Mouse (Mus musculus) neural tube, embryonic 12.5 days (tissue): Measurements from ENCODE around the gene Tbx18. TPM values are rescaled to one million over a fixed set of nuclear protein-coding genes. Genes with fewer than 3 reads are reported as not detected.

Experiments used
- ATAC-seq: fragments of 200-750 bp; cut with Nextera tagmentation; 2 replicates; pipeline ENCODE4 v1.8.0; 2017; ENCODE audit warnings: low read depth, mild to moderate bottlenecking, moderate TSS enrichment, moderate library complexity; ENCODE audit not compliant: low FRiP score
- H3K27ac ChIP-seq: fragments of 300-500 bp; sonication (generic); 2 replicates; pipeline ENCODE4 v1.5.1; 2016
- H3K27me3 ChIP-seq: fragments of 300-500 bp; sonication (generic); replicated peaks from 2 replicates; pipeline ENCODE4 v1.6.1; 2016; ENCODE audit warnings: mild to moderate bottlenecking
- H3K36me3 ChIP-seq: fragments of 300-500 bp; sonication (generic); 2 replicates; pipeline ENCODE4 v1.6.1; 2016; ENCODE audit warnings: mild to moderate bottlenecking
- H3K4me1 ChIP-seq: fragments of 300-500 bp; sonication (generic); 2 replicates; pipeline ENCODE4 v1.6.1; 2016
- H3K4me2 ChIP-seq: fragments of 300-500 bp; sonication (generic); replicated peaks from 2 replicates; pipeline ENCODE4 v1.6.1; 2016; ENCODE audit warnings: mild to moderate bottlenecking
- H3K4me3 ChIP-seq: fragments of 300-500 bp; sonication (generic); 2 replicates; pipeline ENCODE4 v1.5.1; 2016
- H3K9ac ChIP-seq: fragments of 300-500 bp; sonication (generic); 2 replicates; pipeline ENCODE4 v1.6.1; 2016; ENCODE audit warnings: mild to moderate bottlenecking
- H3K9me3 ChIP-seq: fragments of 300-500 bp; sonication (generic); 2 replicates; pipeline ENCODE4 v1.6.1; 2016; ENCODE audit warnings: mild to moderate bottlenecking
- WGBS: fragments of 180-500 bp; shearing (Covaris S2); methylation state at CpG from one replicate; pipeline ENCODE4 v1.1.7; 2016; 5-methylcytosine and 5-hydroxymethylcytosine counted together
- polyA plus RNA-seq: library from polyadenylated mRNA; unstranded; fragments of >200 nt; fragmentation: Nextera tagmentation; extraction: Ambion mirVana; gene quantifications from 2 replicates; pipeline ENCODE4 v1.2.1, GENCODE M21; 2016

Tbx18 gene
- polyA plus RNA-seq: 1.9 and 2.4 TPM in 2 replicates

DNA sequence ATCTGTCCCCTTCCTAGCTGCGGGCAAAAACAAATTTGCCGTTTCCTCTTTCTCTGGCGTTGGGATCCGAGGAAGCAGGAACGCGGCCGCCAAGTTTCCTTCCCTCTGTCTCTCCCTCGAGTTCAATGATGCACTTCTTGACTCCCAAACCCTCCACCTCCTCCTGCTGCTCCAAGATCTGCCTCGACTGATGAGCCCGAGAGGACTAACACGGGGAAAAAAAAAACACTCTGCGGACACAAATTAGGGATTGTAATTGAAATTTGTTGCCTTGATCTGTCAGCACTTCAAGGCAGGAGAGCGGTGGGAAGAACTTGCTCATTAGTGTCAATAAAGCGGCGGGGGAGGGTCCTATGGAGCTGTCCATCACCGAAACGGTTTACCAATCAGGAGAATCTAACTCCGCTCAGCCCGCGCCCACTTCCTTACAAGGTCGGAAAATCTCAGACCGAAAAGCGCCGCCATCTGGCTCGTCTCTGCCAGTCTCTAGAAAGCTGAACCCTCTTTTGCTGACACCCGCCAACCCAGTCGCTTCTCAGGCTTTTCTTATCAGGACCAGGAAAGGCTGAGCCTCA is at the start of gene Tbx18:
Tbx18 (minus strand) TSS at position 300 of the 575 bp plus-strand sequence.
- Histone ChIP-seq H3K9me3 (no peaks in the 10 kb centered on the region), H3K4me2 (peak within 1 kb of the TSS; percentile 75), H3K9ac (peak within 1 kb of the TSS; percentile 56), H3K27ac (no peak within 1 kb of the TSS), H3K4me3 (peak within 1 kb of the TSS; percentile 42), H3K36me3 (no peaks in the 10 kb centered on the region), H3K27me3 (peaks cover 82% of the 10 kb centered on the region), H3K4me1 (peaks cover 18% of the 10 kb centered on the region)
- peak; percentile 81 for ATAC-seq
- WGBS: 0% methylated on average over 27 of the region's 27 CpGs

DNA sequence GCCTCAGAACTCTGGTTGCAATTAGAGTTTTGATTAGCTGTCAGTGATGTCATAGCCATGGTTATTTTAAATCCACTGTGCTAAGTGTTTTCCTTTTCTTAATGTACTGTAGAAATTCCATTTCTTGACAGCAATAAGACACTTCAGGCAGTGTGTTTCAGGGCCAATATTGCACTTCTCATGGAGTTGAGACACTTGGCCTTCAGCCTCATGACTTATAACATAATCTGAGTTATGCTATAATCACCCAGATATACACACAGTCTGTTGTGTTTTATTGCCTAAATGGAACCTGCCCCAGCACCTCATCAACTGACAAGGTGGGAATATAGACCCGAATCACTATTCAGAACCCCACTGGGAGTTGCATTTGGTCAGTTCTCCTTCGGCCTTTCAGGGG is 42.9 kb upstream of the Tbx18 start:
- 83% methylated on average over 2 of the region's 2 CpGs for WGBS
- ATAC-seq: no peak
- no peaks in the 10 kb centered on the region for H3K27me3 ChIP-seq

DNA sequence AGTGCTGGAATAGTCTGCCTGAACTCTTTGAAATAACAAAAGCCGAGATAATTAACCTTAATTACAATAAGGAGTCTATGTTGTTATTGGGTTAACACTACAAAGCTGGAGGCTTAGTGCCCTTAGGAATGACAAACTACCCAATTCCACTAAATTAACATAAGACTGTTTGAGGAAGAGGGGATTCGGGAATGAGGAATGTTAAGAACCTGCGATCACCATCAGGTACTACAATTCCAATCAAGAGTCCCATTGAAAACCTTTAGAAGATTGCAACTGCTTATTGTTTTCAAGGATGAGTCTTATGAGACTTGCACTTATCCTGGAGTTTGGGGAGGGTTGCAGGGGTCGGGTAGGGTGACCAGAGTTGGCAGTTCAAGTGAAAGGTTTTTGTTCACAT is 24.6 kb upstream of the Tbx18 start:
- H3K9me3 ChIP-seq: no peaks in the 10 kb centered on the region
- H3K36me3 ChIP-seq: no peaks in the 10 kb centered on the region
- ATAC-seq: no peak
- H3K27me3 ChIP-seq: no peaks in the 10 kb centered on the region
- H3K27ac ChIP-seq: no peak overlapping the region
- no peak overlapping the region for H3K9ac ChIP-seq
- H3K4me1 ChIP-seq: no peaks in the 10 kb centered on the region
- no peak overlapping the region for H3K4me3 ChIP-seq
- 48% methylated on average over 4 of the region's 4 CpGs for WGBS
- no peak overlapping the region for H3K4me2 ChIP-seq

More for the DNA sequence above, 42.9 kb upstream of the Tbx18 start:
- H3K9me3 ChIP-seq: no peaks in the 10 kb centered on the region
- H3K9ac ChIP-seq: no peak overlapping the region
- H3K4me2 ChIP-seq: no peak overlapping the region
- no peaks in the 10 kb centered on the region for H3K36me3 ChIP-seq
- H3K4me1 ChIP-seq: no peaks in the 10 kb centered on the region
- H3K27ac ChIP-seq: no peak overlapping the region
- H3K4me3 ChIP-seq: no peak overlapping the region

DNA sequence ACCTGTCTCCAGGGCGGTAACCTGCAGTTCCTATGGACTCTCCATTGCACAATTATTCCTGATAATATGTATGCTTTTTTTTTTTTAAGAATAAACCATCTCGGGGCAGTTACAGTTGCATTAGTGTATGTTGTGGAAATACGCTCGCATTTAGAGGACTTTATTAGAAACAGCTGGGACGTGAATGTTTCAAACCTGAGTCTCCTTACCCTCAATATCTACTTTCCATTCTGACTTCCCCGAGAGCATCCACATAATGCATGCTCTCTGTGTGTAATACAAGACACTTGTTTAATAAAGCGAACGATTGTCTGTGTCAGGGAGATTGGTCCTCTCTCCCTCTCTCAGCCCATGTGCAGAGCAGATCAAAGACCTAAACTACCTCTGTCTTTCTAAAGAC is 10.5 kb upstream of the Tbx18 start:
- 82% methylated on average over 8 of the region's 8 CpGs for WGBS
- Histone ChIP-seq H3K9me3 (no peaks in the 10 kb centered on the region), H3K27ac (no peak overlapping the region), H3K9ac (no peak overlapping the region), H3K4me2 (no peak overlapping the region), H3K4me3 (no peak overlapping the region), H3K36me3 (no peaks in the 10 kb centered on the region), H3K4me1 (peaks cover 14% of the 10 kb centered on the region), H3K27me3 (peaks cover 54% of the 10 kb centered on the region)
- ATAC-seq: no peak

DNA sequence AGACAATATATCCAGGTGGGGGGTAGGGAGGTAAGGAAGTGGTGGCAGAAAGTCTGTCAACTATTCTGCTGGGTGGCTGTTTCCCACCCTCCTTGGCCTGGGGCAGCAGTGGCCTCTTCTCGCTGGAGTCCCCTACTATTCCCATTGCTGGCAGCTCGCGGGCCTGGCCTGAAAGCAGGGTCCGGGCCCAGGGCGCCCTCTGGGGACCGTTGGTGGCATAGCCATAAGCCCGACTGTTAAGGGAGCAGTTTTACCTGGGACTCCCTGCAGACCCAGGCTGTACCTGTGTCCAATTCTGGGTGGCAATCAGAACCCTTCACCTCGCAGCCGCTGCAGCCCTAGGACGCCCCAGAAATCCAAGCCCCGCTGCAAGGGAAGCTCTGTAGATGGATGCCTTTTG is 9.6 kb upstream of the Tbx18 start:
- peaks cover 14% of the 10 kb centered on the region for H3K4me1 ChIP-seq
- peaks cover 62% of the 10 kb centered on the region for H3K27me3 ChIP-seq
- no peaks in the 10 kb centered on the region for H3K36me3 ChIP-seq
- H3K9me3 ChIP-seq: no peaks in the 10 kb centered on the region
- peak overlapping the region; percentile 51 for H3K4me2 ChIP-seq
- peak; percentile 78 for ATAC-seq
- 0% methylated on average over 11 of the region's 11 CpGs for WGBS
- no peak overlapping the region for H3K4me3 ChIP-seq
- H3K27ac ChIP-seq: no peak overlapping the region
- no peak overlapping the region for H3K9ac ChIP-seq

DNA sequence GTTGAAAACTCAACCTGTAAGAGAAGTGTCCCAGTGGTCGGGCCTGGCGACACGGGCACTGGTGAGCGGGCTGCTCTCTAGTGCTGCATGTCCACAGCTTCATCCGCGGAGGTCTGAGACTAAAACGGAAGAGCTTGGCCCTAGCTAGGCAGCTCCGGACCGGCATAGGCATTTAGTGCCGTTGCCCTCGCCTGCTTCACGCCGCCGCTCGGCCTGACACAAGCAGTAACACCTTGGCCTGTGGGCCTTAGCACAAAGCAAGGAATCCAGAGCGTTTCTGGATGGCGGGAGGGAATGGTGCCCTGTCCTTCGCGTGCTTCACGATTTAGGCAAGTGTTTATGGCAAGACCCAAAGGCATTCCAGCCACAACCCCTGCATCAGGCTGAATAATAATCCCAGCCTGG is 9.2 kb upstream of the Tbx18 start:
- H3K4me3 ChIP-seq: no peak overlapping the region
- H3K9ac ChIP-seq: no peak overlapping the region
- peaks cover 14% of the 10 kb centered on the region for H3K4me1 ChIP-seq
- no peaks in the 10 kb centered on the region for H3K36me3 ChIP-seq
- H3K27ac ChIP-seq: no peak overlapping the region
- under 1% methylated on average over 20 of the region's 20 CpGs for WGBS
- H3K27me3 ChIP-seq: peaks cover 66% of the 10 kb centered on the region
- no peaks in the 10 kb centered on the region for H3K9me3 ChIP-seq
- peak overlapping the region; percentile 51 for H3K4me2 ChIP-seq
- peak; percentile 46 for ATAC-seq

DNA sequence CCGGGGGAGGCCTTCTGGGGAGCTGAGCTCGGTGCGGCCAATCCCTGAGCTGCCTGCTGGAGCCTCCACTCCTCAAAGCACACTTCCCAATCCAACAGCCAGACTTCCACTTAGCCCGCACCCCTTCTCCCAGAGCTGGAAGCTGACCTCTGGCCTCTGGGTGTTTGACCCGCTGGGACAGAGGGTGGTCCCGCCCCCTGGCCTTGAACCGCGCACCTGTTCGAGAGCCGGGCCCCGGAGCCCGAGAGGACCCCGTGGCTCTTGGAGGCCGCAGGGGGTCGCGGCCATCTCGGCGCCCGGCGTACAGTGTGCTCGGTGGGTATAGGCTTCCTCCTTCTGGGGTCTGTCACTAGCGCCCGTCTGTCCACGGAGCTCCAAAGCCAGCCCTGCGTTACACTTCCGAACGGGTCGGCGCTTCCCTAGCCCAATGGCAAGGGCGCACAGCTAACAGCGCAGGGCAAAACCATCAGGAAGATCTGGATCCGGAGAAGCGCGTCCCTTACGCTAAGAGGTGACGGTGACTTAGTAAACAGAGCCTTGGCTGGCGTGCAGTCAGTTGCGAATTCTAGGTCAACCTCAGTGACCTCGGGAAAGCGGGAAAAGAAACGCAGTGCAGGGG is 8.6 kb upstream of the Tbx18 start:
- peak; percentile 45 for ATAC-seq
- WGBS: under 1% methylated on average over 41 of the region's 41 CpGs
- Histone ChIP-seq H3K4me1 (peaks cover 14% of the 10 kb centered on the region), H3K27me3 (peaks cover 72% of the 10 kb centered on the region), H3K9me3 (no peaks in the 10 kb centered on the region), H3K27ac (no peak overlapping the region), H3K4me2 (peak overlapping the region; percentile 51), H3K4me3 (peak overlapping the region; percentile 19), H3K9ac (no peak overlapping the region), H3K36me3 (no peaks in the 10 kb centered on the region)

DNA sequence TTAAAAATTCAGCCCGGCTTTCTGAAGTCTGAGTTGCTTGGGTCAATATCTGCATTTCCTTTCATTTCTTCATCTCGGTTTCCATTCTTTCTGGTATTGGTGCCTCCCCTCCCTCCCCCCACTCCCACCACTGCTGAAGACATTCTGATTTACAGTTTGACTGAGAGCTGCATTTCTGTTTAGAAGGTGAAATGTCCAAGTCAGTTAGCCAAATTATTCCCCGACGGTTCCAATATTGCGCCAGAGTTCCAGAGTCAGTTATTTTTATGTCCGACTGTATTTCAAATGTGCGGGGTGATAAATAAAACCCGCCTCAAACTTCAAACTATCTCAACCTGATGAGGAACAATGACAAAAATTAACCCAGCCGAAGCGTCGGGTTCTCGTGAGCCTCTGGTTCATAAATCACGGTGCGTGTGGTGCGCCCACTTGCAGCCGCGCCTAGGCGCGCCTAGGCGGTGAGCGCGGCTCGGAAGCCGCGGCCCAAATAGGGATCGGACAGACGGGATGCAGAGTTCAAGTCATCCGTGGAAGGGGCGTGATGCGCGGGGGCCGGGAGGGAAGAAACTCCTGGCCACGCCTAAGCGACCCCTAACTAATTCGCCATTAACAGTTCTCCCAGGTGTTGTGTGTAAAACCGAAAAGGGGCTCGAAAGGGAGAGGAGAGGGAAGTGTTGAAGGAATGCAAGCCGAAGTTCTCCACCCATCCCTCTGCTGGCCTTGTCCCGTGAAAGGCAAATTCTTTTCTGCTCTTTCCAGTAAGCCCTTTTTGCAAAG is 7.9 kb upstream of the Tbx18 start:
- no peak overlapping the region for H3K9ac ChIP-seq
- H3K36me3 ChIP-seq: no peaks in the 10 kb centered on the region
- ATAC-seq: no peak
- WGBS: under 1% methylated on average over 39 of the region's 39 CpGs
- no peaks in the 10 kb centered on the region for H3K9me3 ChIP-seq
- peaks cover 79% of the 10 kb centered on the region for H3K27me3 ChIP-seq
- peak overlapping the region; percentile 51 for H3K4me2 ChIP-seq
- peaks cover 14% of the 10 kb centered on the region for H3K4me1 ChIP-seq
- 0 out of 2 replicates have a peak overlapping the region, but pooled peaks have one; percentile 5 for H3K4me3 ChIP-seq
- no peak overlapping the region for H3K27ac ChIP-seq

DNA sequence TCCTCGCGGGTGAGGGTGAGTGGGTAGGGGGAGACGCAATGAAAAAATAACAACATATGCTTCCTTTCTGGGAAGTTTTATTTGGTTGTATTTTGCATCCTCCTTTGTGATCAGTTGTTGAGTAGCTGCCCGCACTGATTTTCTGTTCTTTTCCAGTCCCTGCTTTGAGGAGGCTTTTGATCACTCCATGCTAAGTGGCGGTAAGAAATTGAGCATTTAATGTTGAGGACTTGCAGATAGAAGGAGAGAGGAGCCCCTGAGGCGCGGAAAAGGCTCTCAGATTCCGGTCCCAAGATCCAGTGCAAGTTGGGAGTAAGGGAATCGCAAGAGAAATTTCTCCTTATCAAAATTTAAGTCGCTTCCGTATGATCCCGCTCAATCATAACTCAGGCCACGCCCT is 7.1 kb upstream of the Tbx18 start:
- no peak overlapping the region for H3K9ac ChIP-seq
- no peaks in the 10 kb centered on the region for H3K36me3 ChIP-seq
- ATAC-seq: no peak
- H3K4me2 ChIP-seq: no peak overlapping the region
- WGBS: under 1% methylated on average over 13 of the region's 13 CpGs
- no peak overlapping the region for H3K27ac ChIP-seq
- H3K27me3 ChIP-seq: peaks cover 88% of the 10 kb centered on the region
- peaks cover 14% of the 10 kb centered on the region for H3K4me1 ChIP-seq
- H3K9me3 ChIP-seq: no peaks in the 10 kb centered on the region
- no peak overlapping the region for H3K4me3 ChIP-seq

DNA sequence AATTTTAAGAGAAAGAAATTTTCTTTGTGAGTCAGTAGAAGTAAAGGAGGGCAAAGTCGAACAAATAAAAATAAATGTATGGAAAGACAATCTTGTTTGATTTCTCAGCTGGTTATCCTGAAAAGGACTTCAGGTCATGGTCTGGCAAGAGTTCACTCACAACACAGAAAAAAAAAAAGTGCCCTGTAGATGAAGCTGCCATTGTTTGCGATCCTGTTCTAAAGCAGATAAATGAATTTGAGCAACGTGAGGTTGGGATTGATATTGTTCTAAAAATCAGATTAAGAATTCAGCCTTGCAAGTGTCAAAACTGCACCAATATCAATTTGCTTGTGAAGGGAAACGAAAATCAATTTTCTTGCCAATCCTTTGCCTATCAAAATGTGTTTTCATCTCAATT is 6.2 kb upstream of the Tbx18 start:
- Histone ChIP-seq H3K36me3 (no peaks in the 10 kb centered on the region), H3K4me1 (peaks cover 14% of the 10 kb centered on the region), H3K27ac (no peak overlapping the region), H3K9ac (no peak overlapping the region), H3K27me3 (peaks cover 89% of the 10 kb centered on the region), H3K4me3 (no peak overlapping the region), H3K4me2 (no peak overlapping the region), H3K9me3 (no peaks in the 10 kb centered on the region)
- WGBS: 7% methylated on average over 4 of the region's 4 CpGs
- ATAC-seq: no peak

DNA sequence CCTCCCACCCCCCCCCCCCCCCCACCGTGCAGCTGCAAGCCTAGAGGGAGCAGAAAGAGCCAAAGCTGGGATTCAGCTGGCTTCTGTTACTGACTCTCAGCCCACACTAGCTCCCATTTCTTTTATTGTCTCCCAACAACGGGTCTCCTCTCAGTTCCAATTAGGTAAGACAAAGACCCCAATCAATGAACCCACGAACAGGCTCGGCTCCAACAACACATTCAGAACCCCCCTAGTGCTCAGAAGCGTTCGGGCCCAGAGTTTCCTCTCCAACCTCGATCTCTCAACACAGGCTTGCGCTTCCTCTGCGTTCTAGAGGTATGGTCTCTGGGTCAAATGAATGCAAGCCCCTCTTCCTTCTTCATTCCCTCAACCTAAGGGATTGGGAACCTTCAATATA is 4.0 kb upstream of the Tbx18 start:
- H3K36me3 ChIP-seq: no peaks in the 10 kb centered on the region
- H3K9ac ChIP-seq: no peak overlapping the region
- peaks cover 19% of the 10 kb centered on the region for H3K4me1 ChIP-seq
- H3K9me3 ChIP-seq: no peaks in the 10 kb centered on the region
- no peak for ATAC-seq
- no peak overlapping the region for H3K27ac ChIP-seq
- H3K27me3 ChIP-seq: peaks cover 85% of the 10 kb centered on the region
- H3K4me2 ChIP-seq: no peak overlapping the region
- no peak overlapping the region for H3K4me3 ChIP-seq
- 3% methylated on average over 9 of the region's 9 CpGs for WGBS

DNA sequence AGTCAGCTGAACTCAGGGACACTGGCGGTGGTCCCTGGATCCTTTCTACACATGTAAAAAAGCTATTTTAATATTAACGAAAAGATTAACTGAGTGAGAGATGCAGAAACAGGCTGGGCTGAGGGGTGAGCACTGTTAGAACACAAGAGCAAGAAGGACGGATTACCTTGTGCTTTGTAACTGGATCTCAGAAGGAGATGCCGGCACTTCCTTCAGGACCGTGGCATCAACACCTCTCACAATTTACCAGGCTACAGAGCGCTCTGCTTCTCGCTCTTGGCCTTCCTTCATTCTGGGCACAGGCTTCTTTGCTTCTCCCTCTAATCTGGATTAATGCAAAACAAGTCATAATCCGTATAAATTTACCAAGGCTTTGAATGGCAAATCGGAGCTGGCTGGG is 3.6 kb upstream of the Tbx18 start:
- ATAC-seq: no peak
- Histone ChIP-seq H3K4me1 (peaks cover 20% of the 10 kb centered on the region), H3K27ac (no peak overlapping the region), H3K9me3 (no peaks in the 10 kb centered on the region), H3K27me3 (peaks cover 85% of the 10 kb centered on the region), H3K4me2 (no peak overlapping the region), H3K9ac (no peak overlapping the region), H3K4me3 (no peak overlapping the region), H3K36me3 (no peaks in the 10 kb centered on the region)
- WGBS: 2% methylated on average over 9 of the region's 9 CpGs
